Mouse (Mus musculus) lung, postnatal 36 days (tissue): ENCODE results near the gene Celf2.

Source experiments
- DNase-seq: peaks from one replicate; pipeline ENCODE4 v3.0.0; 2022; ENCODE audit warnings: mixed read lengths

The Celf2 gene

DNA sequence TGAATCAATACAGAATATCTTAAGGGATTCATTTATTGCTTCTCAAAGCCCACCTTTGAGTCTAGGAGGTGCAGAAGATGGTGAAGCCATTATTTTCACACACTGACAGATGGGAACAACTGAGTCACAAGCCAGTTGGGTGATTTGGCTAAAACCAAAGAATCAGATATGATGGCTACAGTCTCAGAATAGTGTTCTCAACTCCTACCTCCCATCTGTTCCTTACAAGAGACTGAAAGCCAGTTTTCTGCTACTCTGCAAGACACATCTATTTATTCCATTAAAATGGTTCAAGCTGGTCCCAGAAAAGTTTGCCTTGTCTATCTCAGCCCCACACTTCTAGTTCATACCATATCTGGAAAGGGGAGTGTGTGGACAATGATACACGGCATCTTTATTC, 253.3 kb downstream of the Celf2 start:
- no peak for DNase-seq

DNA sequence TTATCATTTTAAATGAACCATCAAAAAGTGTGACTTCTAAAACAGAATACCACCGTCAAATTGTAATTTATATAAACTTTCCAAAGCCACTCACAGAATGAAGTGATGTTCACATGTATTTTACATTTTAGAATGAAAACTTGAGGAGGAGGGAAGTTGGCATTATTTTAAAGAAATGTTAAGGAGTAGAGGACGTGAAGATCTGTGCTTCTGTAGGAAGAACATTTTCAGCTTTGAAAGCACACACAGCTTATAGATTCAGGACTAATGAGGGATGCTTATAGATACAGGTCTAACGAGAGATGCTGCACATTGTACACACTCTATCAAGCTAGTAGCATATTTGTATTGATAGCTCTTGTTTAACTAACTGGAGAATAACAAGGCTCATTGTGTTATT, 254.0 kb downstream of the Celf2 start:
- no peak for DNase-seq

DNA sequence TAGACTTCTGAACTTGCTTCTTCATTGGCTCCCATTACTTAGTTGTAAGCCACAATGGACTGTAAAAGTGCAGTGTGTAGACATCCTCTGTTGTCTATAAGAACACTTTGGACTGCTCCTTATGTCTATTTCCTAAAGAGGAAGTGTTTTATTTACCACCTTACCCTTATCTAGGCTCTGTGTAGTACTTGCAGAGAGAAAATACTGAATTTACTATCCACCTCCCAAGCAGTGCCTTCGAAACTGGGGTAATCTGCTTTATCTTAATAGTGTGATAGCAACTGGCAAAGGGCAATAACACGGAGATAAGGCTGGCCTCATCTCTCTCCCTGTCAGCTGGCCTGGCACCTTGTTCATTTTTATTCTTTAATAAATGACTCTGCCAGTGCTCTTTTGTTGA, 259.0 kb downstream of the Celf2 start:
- DNase-seq: no peak

DNA sequence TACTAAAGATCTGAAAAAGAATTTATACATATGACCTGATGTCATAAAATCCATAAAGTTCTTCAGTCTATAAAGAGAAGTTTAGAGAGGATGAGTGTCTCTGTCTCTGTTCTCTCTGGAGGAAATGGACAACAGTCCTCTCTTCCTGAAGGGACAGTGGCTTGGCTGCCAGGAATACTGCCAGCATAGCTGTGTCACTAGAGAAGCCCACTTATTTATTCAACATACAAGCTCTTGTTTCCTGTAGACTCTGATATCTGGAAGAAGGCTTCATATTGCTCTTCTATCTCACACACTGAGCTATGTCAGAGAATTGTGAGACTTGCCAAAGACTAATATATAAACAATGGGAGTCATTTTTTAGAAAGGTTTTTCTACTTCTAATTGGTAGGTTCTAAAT, 260.4 kb downstream of the Celf2 start:
- DNase-seq: peak; percentile 28

DNA sequence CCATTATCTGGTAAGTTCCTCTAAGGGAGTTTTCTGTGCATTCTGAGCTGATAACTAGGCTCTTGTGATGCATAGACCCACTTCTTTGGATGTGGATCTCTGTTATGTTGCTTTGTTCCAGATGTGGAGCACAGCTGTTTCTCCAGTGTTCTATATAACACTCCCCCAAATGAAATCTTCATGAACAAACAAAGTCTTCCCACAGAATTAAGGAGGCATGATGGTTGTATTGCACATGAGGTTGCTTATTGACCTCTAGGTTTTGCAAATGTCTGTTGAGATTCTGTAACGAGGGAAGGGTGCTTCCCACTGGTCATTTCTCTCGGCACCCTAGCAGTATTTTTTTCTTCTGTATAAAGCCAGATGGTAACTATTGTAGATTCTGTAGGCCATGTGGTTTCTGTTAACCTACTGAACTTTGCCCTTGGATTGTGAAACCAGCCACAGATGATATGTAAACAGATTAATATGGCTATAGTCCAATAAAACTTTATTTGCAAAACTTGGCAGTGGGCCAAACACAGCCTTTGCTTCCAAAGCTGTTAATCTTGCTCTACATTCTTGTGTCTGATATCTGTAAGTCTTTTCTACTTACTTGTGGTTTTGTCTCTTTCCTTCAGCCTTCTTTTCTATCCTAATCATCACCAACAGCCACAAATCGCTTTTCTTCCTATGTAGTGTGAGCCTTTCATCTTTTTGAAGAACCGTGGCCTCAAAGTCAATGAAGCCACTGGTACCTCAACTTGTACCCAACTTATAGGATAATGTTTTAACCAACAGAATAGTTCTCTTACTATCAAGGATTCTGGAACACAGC, 263.2 kb downstream of the Celf2 start:
- DNase-seq: peak; percentile 81

DNA sequence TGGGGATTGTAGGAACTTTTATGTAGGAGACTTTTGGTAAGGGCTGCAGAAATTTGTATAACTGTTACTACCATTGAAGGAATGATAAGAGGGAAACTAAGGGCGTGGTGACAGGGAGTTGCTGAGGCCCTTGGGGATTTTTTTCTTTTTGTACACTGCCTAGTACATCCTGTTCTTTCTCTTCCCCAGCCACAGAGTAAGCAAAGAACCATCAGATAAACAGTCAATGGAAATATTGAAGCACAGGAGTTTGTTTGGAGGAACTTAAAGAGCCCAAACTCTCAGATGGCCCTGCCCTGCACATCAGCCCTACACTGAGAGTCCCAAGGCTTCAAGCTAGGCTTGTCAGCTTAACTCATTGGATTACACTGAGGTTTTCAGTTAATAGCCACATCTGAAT, 267.2 kb downstream of the Celf2 start:
- peak; percentile 64 for DNase-seq

DNA sequence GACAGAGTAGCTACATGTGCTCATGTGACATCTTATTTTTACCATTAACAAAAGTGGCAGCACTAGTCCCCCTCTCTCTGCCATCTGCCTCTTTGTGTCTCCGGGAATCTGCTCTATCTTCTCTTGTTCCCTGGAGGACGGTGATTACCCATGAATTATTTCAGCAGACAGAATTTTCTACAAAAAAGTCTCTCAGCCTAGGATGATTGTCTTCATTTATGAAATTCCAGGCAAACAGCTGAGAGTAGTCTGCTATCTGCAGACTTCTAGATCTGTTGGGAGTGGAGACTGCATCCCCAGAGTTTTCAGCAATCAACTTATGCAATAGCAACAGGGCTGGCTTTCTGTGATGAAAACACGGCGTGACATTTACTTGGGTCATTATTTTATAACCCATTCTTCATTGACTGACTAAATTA, 267.8 kb downstream of the Celf2 start:
- peak; percentile 40 for DNase-seq

DNA sequence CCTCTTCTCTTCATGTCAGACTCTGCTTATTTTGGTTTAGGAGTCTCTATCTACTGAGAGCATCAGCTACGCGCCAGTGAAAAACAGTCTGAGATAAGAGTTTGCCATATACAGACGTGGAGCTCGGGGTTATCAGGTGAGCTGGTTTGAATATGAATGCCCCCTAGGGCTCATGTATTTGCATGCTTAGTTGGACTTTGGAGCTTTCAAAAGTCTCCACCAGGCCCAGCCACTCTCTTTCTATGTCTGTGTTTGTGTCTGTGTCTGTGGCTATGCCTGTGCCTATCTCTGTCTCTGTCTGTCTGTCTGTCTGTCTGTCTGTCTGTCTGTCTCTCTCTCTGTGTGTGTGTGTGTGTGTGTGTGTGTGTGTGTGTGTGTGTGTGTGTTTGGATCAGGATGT, 272.1 kb downstream of the Celf2 start:
- DNase-seq: no peak

DNA sequence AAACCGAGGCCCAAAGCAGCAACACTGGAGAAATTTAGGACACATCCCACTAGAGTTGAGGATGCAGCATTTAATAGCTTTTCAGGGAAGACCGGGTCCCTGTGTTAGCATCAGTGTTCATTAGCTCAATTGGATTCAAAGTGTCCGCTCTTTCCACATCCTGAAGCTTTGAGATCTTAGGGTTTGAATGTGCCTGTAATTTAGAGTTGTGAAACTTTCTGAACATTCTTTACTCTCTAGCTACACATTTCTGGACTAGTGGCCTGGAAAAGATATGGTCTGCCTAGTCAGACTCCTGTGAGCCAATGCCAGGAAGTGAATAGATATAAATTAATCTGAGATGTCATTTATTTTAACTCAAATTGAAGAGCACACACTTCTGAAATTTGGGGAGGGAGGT, 272.9 kb downstream of the Celf2 start:
- no peak for DNase-seq

DNA sequence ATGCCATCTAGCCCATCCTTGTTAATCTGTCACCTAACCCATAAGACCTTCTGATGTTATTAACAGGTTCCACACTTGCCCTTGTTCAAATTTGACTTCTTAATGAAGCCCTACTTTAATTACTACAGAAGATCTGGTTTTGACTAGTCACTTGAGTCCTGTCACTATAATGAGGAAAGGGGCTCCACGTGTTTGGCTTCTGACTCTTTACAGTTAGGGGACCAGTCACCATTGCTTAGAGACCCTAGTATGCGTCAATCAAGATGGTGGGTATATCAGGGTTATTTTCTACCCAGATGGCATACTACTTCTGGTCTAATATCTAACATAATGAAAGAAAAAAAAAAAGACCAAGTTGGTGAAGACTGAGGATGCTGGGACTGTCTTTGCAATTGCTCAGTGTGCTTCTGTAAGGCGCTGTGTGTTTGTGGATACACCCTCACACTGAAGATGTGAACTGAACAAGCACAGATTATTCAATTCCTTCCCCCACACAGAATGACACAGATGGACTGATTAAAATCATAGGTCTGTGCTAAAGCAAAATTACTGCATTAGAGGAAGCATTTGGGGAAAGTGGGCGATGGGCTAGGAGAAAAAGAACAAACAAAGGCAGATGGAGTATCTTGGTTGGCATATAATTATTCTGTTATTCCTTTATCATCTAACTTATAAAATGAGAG, 274.2 kb downstream of the Celf2 start:
- no peak for DNase-seq

DNA sequence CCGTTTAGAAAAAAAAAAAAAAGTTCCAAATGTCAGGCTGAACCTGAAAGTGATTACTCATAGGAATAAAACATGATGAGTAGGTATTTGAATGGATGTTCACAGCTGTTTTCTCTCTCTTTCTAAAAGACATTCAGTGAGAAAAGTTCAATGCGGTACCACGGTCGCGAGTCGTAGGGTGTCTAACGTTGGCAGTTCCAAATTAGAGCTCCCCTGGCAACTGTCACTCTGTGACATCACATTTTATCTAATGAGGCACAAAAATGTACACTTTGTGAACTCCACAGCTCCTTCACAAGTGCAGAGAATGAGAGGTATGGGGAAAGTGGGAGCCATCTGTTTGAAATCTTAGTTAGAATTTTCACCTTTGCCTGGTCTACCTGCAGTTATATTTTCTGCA, 274.8 kb downstream of the Celf2 start:
- no peak for DNase-seq

DNA sequence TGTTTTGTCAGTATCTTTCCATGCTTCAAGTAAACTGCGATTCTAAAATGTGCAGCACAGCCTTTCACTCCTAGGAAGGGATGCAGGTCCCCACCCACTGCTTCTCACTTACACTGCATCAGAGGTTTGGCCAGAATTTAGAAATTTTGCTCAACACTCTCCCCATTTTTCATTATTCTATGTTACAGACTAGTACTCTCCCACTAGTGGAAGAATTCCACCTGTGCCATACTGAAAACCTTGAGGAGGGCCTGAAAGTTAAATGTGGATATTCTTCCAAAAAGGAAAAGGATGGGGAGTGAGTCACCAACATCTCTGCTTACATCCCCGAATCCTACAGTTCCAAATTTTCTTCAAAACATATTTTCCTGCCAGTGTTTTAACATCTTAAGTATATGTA, 276.0 kb downstream of the Celf2 start:
- no peak for DNase-seq

DNA sequence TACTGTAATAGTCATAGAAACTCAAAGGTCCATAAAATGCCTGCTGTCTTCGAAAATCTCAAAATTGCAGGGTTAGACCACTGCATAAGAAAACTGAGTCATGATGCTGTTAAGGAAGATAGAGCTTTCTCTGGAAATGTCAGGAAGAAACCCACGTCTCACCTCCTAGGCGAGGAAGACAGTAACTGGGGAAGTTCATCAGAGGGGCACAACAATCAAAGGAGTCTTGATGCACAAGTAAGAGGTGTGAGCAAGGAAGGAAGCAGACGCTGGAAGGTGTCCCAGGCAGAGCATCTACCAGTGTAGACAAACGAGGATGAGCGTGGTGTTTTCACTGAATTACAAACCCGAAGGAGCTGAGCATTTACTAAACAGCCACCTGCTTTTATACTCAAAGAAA, 282.6 kb downstream of the Celf2 start:
- no peak for DNase-seq

DNA sequence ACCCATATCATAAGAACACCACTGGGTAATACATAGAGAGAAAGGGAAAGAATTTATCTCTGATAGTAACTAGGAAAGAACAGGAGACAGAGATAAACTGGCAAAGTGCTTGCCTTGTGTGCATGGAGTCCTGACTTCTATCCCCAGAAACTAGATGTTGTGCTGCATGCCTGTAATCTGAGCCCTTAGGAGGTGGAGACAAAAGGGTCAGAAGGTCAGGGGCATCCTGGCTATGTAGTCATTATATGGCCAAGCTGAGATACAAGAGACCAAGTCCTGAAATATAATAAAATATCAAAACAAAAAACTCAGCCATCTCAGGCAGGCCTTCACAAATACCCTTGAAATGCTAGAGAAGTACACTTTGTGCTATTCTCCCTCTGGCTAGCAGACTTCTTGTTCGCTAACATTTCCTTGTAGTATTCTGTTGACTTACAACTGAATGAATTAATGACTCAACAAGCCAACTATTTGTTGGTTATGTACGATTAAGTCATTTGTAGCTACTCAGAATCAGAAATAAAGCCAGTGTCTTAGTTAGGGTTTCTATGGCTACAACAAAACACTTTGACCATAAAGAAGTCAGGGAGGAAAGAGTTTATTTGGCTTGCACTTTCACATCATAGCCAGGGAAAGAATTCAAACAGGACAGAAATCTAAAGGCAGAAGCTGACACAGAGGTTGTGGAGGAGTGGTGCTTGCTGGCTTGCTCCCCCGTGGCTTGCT, 284.9 kb downstream of the Celf2 start:
- no peak for DNase-seq

DNA sequence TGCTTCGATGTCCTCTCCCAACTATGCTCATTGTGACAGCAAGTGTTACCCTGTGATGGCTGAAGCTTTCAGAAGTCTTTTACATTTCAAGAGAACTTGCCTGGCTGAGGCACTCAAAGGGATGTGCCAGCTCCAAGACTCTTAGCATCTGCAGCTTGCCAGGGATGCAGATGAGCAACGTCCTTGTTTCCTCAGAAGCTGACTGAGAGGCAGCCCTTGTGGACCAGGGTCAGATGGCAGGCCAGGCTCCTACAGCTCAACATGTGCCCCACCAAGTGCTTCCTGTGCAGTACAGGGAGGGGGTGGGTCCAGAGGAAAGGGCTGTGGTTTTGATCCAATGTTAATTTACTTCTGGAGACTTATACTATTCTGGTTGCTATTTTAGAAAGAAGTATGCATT, 285.8 kb downstream of the Celf2 start:
- DNase-seq: no peak

DNA sequence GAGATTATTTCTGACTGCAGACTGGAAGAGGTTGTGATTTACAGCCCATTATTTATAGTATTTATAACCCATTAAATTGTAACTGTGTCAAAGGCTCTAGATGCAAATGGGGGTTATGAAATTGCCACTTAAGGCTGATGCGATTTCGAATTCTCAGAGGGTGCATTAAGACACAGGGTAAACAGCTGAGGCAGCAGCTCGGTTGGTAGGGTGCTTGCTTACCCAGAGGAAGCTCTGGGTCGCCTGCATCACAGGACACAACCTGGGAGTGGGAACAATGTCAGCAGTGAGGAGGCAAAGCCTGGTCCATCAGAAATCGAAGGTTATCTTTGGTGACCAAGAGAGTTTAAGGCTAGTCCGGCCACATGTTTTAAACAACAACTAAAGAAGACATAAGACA, 286.5 kb downstream of the Celf2 start:
- DNase-seq: no peak

DNA sequence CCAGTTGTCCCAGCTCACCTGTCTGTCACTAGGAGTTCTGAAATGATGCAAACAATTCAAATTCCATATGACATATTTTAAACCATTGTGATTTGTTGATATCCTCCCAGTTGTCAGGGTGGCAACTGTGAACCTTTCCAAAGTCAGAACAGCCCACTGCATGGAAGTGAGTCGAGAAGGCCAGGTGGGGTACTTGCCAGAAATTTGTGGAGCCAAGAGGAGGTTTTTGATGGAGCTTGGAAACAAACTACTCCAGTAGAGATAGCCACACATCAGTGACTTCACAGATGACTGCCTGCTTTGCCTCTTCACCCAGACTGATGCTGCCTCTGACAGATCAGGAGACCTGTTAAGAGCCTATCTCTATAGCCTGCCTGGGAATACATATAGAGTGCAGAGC, 287.5 kb downstream of the Celf2 start:
- no peak for DNase-seq

DNA sequence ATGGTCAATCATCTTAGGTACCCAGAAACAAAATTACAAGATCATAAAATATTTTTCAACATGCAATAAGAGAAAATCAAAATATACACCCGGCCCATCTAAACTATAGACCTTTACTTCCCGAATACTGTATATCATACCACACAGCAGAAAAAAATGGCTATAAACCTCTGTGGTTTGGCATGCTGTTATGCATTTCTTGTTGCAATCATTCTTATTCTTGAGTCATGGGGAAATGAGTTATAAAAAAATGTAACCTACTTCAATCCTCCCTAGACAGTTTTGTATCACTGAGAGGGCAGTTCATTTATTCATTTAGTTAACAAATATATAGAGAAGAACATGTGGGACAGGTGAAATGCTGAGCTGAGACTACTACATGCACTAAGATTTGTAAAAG, 291.3 kb downstream of the Celf2 start:
- DNase-seq: no peak

DNA sequence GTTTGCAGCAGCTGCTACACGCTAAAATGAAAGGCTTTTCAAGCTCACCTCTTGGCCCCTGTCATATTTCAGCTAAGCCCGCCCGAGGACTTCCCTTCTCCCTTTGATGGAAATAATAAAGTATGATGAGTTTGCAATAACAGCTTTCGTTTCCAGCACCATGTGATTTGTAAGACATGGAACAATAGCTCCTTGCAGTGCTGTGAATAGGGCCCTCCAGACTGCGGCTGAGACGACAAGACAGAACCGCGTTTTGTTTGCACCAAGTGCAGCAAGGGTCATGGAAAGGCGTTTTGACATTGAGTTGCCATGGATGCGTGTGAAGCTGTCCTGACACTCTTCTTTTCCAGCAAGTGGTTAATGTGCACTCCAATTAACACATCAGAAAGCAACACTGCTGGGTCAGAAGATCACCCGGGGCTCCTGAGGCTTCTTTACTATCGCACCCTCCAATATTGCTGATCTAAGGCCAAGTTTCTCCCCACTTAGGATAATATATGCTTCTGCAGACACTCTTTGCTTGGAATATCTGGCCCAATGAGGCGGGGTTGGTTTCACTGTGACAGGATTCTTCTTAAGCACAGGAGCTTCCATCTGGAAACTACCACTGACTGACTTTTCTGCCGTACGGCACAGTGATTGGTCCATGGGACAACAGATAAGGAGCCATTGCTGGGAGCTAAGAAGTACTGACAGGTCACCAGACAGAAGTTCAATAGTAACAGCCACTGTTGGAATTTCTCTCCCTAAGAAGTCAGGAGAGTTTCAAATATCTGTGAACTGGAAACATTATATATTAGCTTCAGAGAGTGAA, 301.5 kb downstream of the Celf2 start:
- peak; percentile 6 for DNase-seq

DNA sequence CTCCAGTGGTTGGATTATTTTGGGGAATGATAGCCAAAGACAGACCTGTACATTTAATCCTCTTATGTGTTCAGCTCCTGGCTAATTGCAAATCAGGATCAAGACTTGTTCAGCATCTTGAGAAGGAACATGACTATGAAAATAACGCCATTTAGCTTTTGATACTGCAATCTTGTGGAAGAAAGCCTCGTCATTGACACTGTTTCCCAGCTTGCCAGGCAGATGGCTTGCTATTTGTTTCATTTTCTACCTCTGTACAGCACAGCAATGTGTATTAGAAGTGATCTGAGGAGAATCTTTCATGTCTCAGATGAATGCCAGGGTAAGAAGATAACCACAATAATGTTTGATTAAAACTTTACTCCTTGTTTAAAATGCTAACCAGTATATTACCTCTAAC, 315.9 kb downstream of the Celf2 start:
- no peak for DNase-seq

DNA sequence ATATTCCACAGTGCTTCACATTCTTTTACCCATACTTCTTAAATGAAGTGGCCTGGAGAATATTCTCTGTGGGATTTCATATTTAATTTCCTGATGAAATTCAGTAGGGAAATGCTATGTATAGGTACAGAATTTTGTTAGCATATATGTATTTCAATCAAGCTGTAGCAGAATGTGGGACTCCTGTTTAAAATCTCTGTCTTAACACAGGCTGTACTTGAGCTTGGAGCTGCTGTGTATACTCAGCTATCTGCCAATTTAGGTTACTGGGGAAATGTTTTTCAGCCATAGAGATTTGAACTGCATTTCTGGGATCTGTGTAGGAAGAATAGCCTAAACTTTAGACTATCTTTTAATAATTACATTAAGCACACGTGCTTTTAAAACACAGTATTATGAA, 330.2 kb downstream of the Celf2 start:
- DNase-seq: no peak

DNA sequence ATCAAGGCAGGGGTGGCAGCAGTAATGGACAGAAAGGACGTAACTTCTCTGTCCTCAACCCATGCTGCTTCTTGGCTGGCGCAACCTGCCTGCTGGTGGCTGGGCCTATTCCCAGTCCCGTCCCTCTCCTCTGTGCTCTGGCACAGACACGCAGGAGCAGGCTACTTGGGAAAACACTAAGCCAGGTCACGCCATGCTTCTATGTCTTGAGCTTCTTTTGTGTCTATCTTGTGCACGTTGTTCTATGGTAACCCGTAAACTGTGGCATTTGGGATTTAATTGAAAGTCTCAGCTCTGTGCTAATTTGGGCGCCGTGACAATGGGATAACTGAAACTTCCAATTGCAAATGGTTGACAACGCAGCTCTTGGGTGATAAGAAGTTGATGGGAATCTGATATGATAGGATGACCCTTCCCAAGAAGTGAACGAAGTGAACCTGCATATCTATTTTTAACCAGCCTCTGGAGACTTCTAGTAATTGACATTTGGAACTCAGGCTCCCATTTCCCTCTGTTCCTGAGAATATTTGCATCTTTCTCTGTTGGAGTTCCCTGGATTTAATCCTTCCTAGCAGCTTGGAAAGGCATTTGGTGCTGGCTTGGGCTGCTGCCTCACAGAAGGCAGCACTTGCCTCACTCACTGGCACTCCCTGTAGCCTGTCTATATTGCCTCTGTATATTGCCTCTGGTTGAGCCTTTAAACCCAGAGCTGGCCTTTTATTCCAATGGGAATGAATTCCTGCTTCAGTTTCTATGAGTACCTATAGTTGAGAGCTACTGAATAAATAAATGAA, 335.9 kb downstream of the Celf2 start:
- DNase-seq: no peak
